Mouse (Mus musculus): ENCODE results near the gene Fchsd2. TPM values are rescaled to one million over a fixed set of nuclear protein-coding genes. Genes with fewer than 3 reads are reported as not detected.

The Fchsd2 gene
- polyA plus RNA-seq, 1 experiment: 0.02 TPM

DNA sequence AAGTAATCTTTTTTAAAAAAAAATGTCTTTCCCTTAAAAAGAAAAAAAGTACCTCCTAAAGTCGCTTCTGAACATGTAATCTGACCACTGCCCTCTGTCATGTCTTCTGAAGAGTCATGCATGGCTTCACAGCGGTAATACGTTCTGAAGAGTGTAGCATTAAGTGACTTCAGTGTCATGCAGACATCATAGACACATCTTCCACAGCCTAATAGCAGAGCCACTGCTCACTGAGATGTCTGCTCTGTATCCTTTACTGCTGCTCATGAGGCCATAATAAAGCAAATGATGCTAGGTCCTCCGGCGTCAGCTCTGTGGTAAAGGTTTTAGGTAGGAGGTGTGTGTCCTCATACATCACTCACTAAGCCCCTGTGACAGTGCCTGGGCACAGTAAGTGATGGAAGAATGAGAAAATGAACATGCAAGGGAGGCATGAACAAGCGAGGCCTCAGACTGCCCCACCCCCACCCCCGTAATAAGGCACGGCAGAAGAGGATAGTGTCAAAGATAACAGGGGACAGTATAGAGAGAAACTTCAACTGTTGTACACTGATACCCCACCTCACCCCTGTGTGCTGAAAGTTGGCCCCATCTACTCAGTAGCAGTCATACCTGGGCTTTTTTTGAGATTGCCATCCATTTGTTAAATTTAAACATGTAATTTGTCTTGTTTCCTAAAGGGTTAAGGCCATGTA, 179.9 kb downstream of the Fchsd2 start:
- no peaks in the 10 kb centered on the region for H3K9me3 ChIP-seq (ENCODE audit: control insufficient read depth, low read length)
- no peak for TF ChIP-seq GATA1 (IDR thresholded peaks at IDR 0.05; ENCODE audit: low read length)
- TF ChIP-seq TAL1 (IDR thresholded peaks at IDR 0.05; ENCODE audit: low read length): no peak
- no peak overlapping the region for H3K4me3 ChIP-seq (replicated peaks)
- H3K4me1 ChIP-seq (ENCODE audit: control insufficient read depth): peaks cover 31% of the 10 kb centered on the region
- peaks cover 7% of the 10 kb centered on the region; the same call in 1 of the 2 replicates for H3K36me3 ChIP-seq (ENCODE audit: control insufficient read depth)
- H3K27me3 ChIP-seq (ENCODE audit: control insufficient read depth): no peaks in the 10 kb centered on the region

DNA sequence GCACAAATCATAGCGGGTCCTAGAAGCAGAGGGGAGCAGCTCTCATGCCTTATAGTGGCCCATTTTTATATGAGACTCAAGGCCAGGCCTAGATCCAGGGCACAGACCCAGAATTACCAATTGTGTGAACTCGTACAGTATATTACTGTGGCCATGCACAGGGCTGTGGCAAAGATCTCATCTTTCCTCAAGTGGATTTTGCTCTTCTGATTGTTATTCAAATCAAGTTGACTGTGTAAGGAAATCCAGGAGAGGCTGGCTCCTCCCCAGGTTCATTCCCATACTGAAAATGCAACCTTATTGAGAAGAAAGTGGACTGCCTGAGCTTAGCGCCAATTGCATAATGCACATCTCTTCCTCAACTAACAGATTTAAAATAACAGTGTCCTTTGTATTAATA, 190.1 kb downstream of the Fchsd2 start:
- no peaks in the 10 kb centered on the region for H3K9me3 ChIP-seq (ENCODE audit: control insufficient read depth, low read length)
- no peak for TF ChIP-seq GATA1 (IDR thresholded peaks at IDR 0.05; ENCODE audit: low read length)
- TF ChIP-seq TAL1 (IDR thresholded peaks at IDR 0.05; ENCODE audit: low read length): no peak
- H3K4me1 ChIP-seq (ENCODE audit: control insufficient read depth): no peaks in the 10 kb centered on the region
- H3K27me3 ChIP-seq (ENCODE audit: control insufficient read depth): no peaks in the 10 kb centered on the region
- H3K36me3 ChIP-seq (ENCODE audit: control insufficient read depth): peaks cover 11% of the 10 kb centered on the region
- H3K4me3 ChIP-seq (replicated peaks): no peak overlapping the region

DNA sequence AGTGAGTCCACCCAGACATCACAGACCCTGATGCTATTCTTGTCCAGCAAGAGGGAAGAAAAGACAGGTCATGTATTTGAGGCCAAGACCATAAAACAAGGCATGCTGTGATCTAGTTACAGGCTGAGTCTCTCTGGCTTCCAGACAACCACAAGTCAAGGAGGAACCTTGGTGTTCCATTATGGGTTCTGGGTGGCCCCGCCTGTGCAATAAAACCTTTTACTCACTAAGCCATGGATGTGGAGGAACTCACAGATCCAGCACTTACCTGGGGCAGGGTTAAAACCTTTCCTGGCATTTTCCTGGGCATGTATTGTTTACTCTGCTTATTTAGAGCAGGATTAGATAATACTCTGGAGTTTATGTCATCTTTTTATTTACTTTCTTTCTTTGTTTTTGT, 191.8 kb downstream of the Fchsd2 start:
- TF ChIP-seq GATA1 (IDR thresholded peaks at IDR 0.05; ENCODE audit: low read length): no peak
- no peak for TF ChIP-seq TAL1 (IDR thresholded peaks at IDR 0.05; ENCODE audit: low read length)
- Histone ChIP-seq H3K27me3 (ENCODE audit: control insufficient read depth) (no peaks in the 10 kb centered on the region), H3K36me3 (ENCODE audit: control insufficient read depth) (peaks cover 7% of the 10 kb centered on the region), H3K4me3 (replicated peaks) (no peak overlapping the region), H3K9me3 (ENCODE audit: control insufficient read depth, low read length) (no peaks in the 10 kb centered on the region), H3K4me1 (ENCODE audit: control insufficient read depth) (no peaks in the 10 kb centered on the region)

DNA sequence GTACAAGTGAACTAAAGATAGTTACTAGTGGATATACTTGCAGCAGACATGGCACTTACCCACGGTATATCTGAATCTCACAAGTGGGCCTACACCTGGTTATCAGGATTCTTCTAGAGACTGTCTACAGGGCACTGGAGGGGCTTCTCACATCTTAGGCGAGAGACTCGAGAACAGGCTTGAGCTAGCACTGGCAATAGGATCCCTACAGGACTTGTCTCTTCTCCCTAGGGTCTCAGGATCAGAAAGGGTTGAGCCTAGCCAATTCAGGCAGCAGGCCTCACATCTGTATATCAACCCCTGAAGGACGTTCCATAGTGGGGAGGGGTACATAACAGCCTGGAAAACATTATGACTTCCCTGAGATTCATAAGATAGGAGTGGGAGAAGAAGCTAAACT, 194.2 kb downstream of the Fchsd2 start:
- Histone ChIP-seq H3K27me3 (ENCODE audit: control insufficient read depth) (no peaks in the 10 kb centered on the region), H3K4me1 (ENCODE audit: control insufficient read depth) (no peaks in the 10 kb centered on the region), H3K9me3 (ENCODE audit: control insufficient read depth, low read length) (no peaks in the 10 kb centered on the region), H3K36me3 (ENCODE audit: control insufficient read depth) (peaks cover 7% of the 10 kb centered on the region), H3K4me3 (replicated peaks) (no peak overlapping the region)
- no peak for TF ChIP-seq GATA1 (IDR thresholded peaks at IDR 0.05; ENCODE audit: low read length)
- TF ChIP-seq TAL1 (IDR thresholded peaks at IDR 0.05; ENCODE audit: low read length): no peak

DNA sequence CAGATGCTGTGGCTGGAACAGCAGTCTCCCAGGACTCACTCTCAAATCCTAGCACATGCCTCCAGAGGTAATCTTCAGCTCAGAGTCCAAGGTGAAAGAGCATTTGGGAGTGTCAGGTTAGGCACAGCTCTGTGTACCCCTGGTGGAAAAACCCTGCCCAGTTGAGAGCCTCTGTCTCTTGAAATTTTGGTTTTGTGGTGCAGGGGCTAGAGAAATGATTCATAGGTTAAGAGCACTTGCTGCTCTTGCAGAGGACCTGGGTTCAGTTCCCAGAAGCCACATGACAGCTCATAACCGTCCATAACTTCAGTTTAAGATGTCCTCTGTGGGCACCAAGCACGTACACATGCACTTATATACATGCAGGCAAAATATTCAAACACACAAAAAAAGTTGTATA, 195.2 kb downstream of the Fchsd2 start:
- Histone ChIP-seq H3K4me1 (ENCODE audit: control insufficient read depth) (no peaks in the 10 kb centered on the region), H3K9me3 (ENCODE audit: control insufficient read depth, low read length) (no peaks in the 10 kb centered on the region), H3K27me3 (ENCODE audit: control insufficient read depth) (no peaks in the 10 kb centered on the region), H3K36me3 (ENCODE audit: control insufficient read depth) (peaks cover under 1% of the 10 kb centered on the region; the same call in 1 of the 2 replicates), H3K4me3 (replicated peaks) (no peak overlapping the region)
- TF ChIP-seq GATA1 (IDR thresholded peaks at IDR 0.05; ENCODE audit: low read length): no peak
- TF ChIP-seq TAL1 (IDR thresholded peaks at IDR 0.05; ENCODE audit: low read length): no peak

DNA sequence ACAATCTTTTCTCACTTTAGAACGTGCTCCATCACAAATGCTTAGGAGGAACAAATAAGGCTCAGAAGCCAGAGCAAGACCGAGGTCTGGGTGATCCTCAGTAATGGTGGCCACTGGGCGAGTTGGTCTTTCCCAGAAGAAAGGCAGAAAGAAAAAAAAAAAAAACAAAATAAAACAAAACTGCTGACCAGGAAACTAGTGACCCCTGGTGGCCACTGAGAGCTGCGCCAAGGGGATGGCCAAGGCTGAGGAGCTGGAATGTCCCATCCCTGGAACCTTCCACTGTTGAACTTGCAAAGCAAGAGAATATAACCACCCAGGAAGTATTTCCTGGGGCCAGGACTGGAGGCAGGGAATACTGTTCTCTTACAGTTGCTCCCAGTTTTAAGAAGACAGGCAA, 195.8 kb downstream of the Fchsd2 start:
- no peak for TF ChIP-seq GATA1 (IDR thresholded peaks at IDR 0.05; ENCODE audit: low read length)
- TF ChIP-seq TAL1 (IDR thresholded peaks at IDR 0.05; ENCODE audit: low read length): no peak
- Histone ChIP-seq H3K36me3 (ENCODE audit: control insufficient read depth) (no peaks in the 10 kb centered on the region; the same call in 1 of the 2 replicates), H3K9me3 (ENCODE audit: control insufficient read depth, low read length) (no peaks in the 10 kb centered on the region), H3K4me1 (ENCODE audit: control insufficient read depth) (no peaks in the 10 kb centered on the region), H3K27me3 (ENCODE audit: control insufficient read depth) (no peaks in the 10 kb centered on the region), H3K4me3 (replicated peaks) (no peak overlapping the region)

DNA sequence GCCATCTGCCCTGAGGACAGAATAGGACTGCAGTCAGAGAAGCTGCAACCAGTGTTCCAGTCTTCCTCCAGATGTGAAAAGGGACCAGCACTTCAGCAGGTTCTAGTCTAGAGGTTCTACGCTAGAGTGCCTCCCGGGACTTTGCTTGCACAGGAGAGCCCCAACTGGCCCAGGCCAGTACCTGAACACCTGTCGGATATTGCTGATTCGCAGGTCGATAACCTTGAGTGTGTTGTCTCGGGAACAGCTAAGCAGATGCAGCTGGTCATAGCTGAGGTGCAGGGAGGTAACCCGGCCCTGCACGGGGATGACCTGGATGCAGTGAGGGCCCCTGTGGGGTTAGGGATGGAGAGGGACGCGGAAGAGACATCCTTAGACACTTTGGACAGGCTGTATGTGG, 197.7 kb downstream of the Fchsd2 start:
- Histone ChIP-seq H3K27me3 (ENCODE audit: control insufficient read depth) (no peaks in the 10 kb centered on the region), H3K36me3 (ENCODE audit: control insufficient read depth) (no peaks in the 10 kb centered on the region; the same call in 1 of the 2 replicates), H3K4me1 (ENCODE audit: control insufficient read depth) (no peaks in the 10 kb centered on the region), H3K9me3 (ENCODE audit: control insufficient read depth, low read length) (no peaks in the 10 kb centered on the region), H3K4me3 (replicated peaks) (no peak overlapping the region)
- TF ChIP-seq TAL1 (IDR thresholded peaks at IDR 0.05; ENCODE audit: low read length) (no peak), GATA1 (IDR thresholded peaks at IDR 0.05; ENCODE audit: low read length) (no peak)

DNA sequence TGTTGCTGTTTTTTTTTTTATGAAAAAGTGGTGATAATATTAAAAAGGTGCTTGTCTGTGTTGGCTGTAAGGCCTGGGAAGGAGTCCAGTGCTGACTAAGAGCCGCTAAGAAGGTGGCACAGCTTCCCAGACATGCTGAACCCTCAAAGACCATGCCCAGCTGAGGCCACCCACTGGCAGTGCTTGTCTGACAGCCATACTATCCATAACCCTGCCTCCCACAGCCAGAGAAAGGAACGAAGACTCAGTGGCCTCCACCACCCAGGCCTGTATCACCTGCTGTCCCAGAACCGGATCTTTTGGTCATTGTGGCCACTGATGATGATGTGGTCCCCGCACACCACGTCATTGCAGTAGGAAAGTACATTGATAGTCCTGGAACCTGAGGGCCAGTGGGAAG, 198.5 kb downstream of the Fchsd2 start:
- no peak for TF ChIP-seq TAL1 (IDR thresholded peaks at IDR 0.05; ENCODE audit: low read length)
- TF ChIP-seq GATA1 (IDR thresholded peaks at IDR 0.05; ENCODE audit: low read length): no peak
- Histone ChIP-seq H3K9me3 (ENCODE audit: control insufficient read depth, low read length) (no peaks in the 10 kb centered on the region), H3K36me3 (ENCODE audit: control insufficient read depth) (no peaks in the 10 kb centered on the region; the same call in 1 of the 2 replicates), H3K4me1 (ENCODE audit: control insufficient read depth) (no peaks in the 10 kb centered on the region), H3K4me3 (replicated peaks) (no peak overlapping the region), H3K27me3 (ENCODE audit: control insufficient read depth) (peaks cover 1% of the 10 kb centered on the region)

DNA sequence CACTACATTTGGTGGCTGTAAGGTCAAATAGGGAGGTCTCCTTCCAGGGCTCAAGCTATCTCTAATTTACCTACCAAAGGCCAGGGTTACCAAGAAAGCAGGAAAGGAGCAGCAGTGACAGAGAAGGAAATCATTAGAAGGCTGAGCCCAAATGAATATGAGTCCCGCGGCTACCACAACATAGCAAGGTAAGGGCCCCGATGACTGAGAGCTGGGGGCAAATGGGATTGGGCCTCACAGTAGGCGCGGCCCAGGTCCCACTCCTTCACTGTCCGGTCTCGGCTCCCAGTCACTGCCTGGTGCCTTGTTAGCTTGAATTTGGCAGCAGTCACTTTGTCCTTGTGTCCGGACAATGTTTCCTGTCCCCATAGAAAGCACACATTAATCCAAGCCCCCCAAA, 199.0 kb downstream of the Fchsd2 start:
- H3K4me1 ChIP-seq (ENCODE audit: control insufficient read depth): peaks cover under 1% of the 10 kb centered on the region; the same call in 1 of the 2 replicates
- no peak overlapping the region for H3K4me3 ChIP-seq (replicated peaks)
- H3K27me3 ChIP-seq (ENCODE audit: control insufficient read depth): peaks cover 5% of the 10 kb centered on the region
- H3K9me3 ChIP-seq (ENCODE audit: control insufficient read depth, low read length): no peaks in the 10 kb centered on the region
- TF ChIP-seq GATA1 (IDR thresholded peaks at IDR 0.05; ENCODE audit: low read length): no peak
- TF ChIP-seq TAL1 (IDR thresholded peaks at IDR 0.05; ENCODE audit: low read length): no peak
- no peaks in the 10 kb centered on the region; the same call in 1 of the 2 replicates for H3K36me3 ChIP-seq (ENCODE audit: control insufficient read depth)
